Mouse (Mus musculus) heart, postnatal 0 days (tissue): ENCODE measurements around the gene Ntn3. TPM values are rescaled to one million over a fixed set of nuclear protein-coding genes. Genes with fewer than 3 reads are reported as not detected.
A peak's percentile ranks its signal among the peaks of the same experiment; 100 is the strongest.

Experiments used
- ATAC-seq: fragments of 200-750 bp; cut with Nextera tagmentation; 2 replicates; pipeline ENCODE4 v1.8.0; 2017; ENCODE audit warnings: low read depth, moderate number of reproducible peaks, moderate library complexity; ENCODE audit not compliant: insufficient read depth
- DNase-seq: peaks from one replicate; pipeline ENCODE4 v3.0.0-alpha.2; 2016; ENCODE audit warnings: low spot score
- H3K27ac ChIP-seq: fragments of 300-500 bp; sonication (generic); 2 replicates; pipeline ENCODE4 v1.5.1; 2014; ENCODE audit warnings: low read depth, mild to moderate bottlenecking
- H3K27me3 ChIP-seq: fragments of 300-500 bp; sonication (generic); 2 replicates; pipeline ENCODE4 v1.6.1; 2014; ENCODE audit warnings: low read length, mixed read lengths; ENCODE audit not compliant: control insufficient read depth, insufficient read depth
- H3K36me3 ChIP-seq: fragments of 300-500 bp; sonication (generic); replicated peaks from 2 replicates; pipeline ENCODE4 v1.6.1; 2014; ENCODE audit warnings: low read length, mixed read lengths; ENCODE audit not compliant: control insufficient read depth, insufficient read depth
- H3K4me1 ChIP-seq: fragments of 300-500 bp; sonication (generic); 2 replicates; pipeline ENCODE4 v1.6.1; 2014; ENCODE audit warnings: antibody characterized with exemption; ENCODE audit not compliant: control insufficient read depth, insufficient read depth
- H3K4me2 ChIP-seq: fragments of 300-500 bp; sonication (generic); 2 replicates; pipeline ENCODE4 v1.6.1; 2014; ENCODE audit warnings: low read depth, mild to moderate bottlenecking, low read length, moderate library complexity
- H3K4me3 ChIP-seq: fragments of 300-500 bp; sonication (generic); 2 replicates; pipeline ENCODE4 v1.5.1; 2014; ENCODE audit warnings: low read depth, low read length
- H3K9ac ChIP-seq: fragments of 300-500 bp; sonication (generic); replicated peaks from 2 replicates; pipeline ENCODE4 v1.6.1; 2014; ENCODE audit warnings: low read depth, low read length, mixed read lengths
- H3K9me3 ChIP-seq: fragments of 300-500 bp; sonication (generic); replicated peaks from 2 replicates; pipeline ENCODE4 v1.6.1; 2016; ENCODE audit warnings: low read length; ENCODE audit not compliant: control insufficient read depth
- CTCF ChIP-seq: IDR thresholded peaks from 2 replicates; pipeline ENCODE4 v1.5.1; 2016; ENCODE audit warnings: antibody characterized with exemption, control low read depth, low read depth
- EP300 ChIP-seq: IDR thresholded peaks from 2 replicates; pipeline ENCODE4 v1.6.1; 2016; ENCODE audit warnings: antibody characterized with exemption, low read depth
- WGBS: fragments of 180-500 bp; shearing (Covaris S2); extraction: QIAGEN DNeasy Blood & Tissue Kit; methylation state at CpG from one replicate; pipeline ENCODE4 v1.1.7; 2014; 5-methylcytosine and 5-hydroxymethylcytosine counted together
- polyA plus RNA-seq: library from polyadenylated mRNA; unstranded; fragments of >200 nt; fragmentation: Nextera tagmentation; extraction: Ambion mirVana; gene quantifications from 2 replicates; pipeline ENCODE4 v1.2.1, GENCODE M21; 2015
- total RNA-seq: library from RNA; depleted of rRNA; stranded (reverse); fragments of >200 nt; gene quantifications from 2 replicates; pipeline ENCODE4 v1.2.3, GENCODE M21; 2014; ENCODE audit warnings: low replicate concordance

The Ntn3 gene
- total and polyA plus RNA-seq, 2 experiments from 2014 or later, result 0.59 to 7.3 TPM

- DNase-seq, result no peak
- ATAC-seq, result no peak
- no peak for TF ChIP-seq EP300
- TF ChIP-seq CTCF, result no peak
- Histone ChIP-seq H3K27ac (no peak overlapping the region), H3K36me3 (no peaks in the 10 kb centered on the region), H3K4me1 (peaks cover 50% of the 10 kb centered on the region), H3K4me3 (no peak overlapping the region), H3K9ac (no peak overlapping the region), H3K4me2 (no peak overlapping the region), H3K27me3 (peaks cover 3% of the 10 kb centered on the region; the same call in 1 of the 2 replicates), H3K9me3 (no peaks in the 10 kb centered on the region)
- WGBS, result 74% methylated on average over 4 of the region's 4 CpGs
Measured at GRCm38 (mm10) chr17:24201092-24201491, 8.2 kb downstream of the Ntn3 start.

GRCm38 (mm10) chr17:24199741-24200140, 9.6 kb downstream of the Ntn3 start:
- no peaks in the 10 kb centered on the region for H3K27me3 ChIP-seq
- H3K4me2 ChIP-seq, result no peak overlapping the region
- H3K4me3 ChIP-seq, result no peak overlapping the region
- 34% methylated on average over 4 of the region's 4 CpGs for WGBS
- TF ChIP-seq CTCF (no peak), EP300 (no peak)
- peaks cover 41% of the 10 kb centered on the region for H3K4me1 ChIP-seq
- no peak overlapping the region for H3K27ac ChIP-seq
- ATAC-seq, result peak; percentile 54
- no peak overlapping the region for H3K9ac ChIP-seq
- H3K36me3 ChIP-seq, result no peaks in the 10 kb centered on the region
- no peaks in the 10 kb centered on the region for H3K9me3 ChIP-seq
- peak; percentile 45 for DNase-seq

DNA sequence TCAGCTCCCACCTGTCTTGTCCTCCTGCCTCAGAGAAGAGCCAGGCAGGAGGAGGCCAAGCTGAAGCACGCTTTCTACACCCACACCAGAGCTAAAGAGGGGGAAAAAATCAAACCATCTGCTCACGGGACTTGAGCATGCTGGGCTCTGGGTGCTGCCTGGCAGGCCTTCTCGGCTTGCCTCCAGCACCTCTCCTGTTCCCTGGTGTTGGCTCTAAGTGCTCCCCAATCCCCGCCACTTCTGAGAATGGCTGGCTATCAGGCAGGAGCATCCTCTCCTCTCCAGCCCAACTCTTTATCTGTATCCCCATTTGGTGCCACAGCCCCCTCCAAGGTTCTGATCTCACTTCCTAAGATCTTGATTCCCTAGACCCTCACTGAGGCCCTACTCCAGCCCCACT, 10.1 kb downstream of the Ntn3 start:
- Histone ChIP-seq H3K4me3 (no peak overlapping the region), H3K9ac (no peak overlapping the region), H3K4me1 (peaks cover 37% of the 10 kb centered on the region), H3K9me3 (no peaks in the 10 kb centered on the region), H3K27ac (no peak overlapping the region), H3K36me3 (no peaks in the 10 kb centered on the region), H3K4me2 (no peak overlapping the region), H3K27me3 (no peaks in the 10 kb centered on the region)
- 84% methylated on average over 4 of the region's 4 CpGs for WGBS
- DNase-seq (no peak), ATAC-seq (no peak)
- TF ChIP-seq CTCF (no peak), EP300 (no peak)

DNA sequence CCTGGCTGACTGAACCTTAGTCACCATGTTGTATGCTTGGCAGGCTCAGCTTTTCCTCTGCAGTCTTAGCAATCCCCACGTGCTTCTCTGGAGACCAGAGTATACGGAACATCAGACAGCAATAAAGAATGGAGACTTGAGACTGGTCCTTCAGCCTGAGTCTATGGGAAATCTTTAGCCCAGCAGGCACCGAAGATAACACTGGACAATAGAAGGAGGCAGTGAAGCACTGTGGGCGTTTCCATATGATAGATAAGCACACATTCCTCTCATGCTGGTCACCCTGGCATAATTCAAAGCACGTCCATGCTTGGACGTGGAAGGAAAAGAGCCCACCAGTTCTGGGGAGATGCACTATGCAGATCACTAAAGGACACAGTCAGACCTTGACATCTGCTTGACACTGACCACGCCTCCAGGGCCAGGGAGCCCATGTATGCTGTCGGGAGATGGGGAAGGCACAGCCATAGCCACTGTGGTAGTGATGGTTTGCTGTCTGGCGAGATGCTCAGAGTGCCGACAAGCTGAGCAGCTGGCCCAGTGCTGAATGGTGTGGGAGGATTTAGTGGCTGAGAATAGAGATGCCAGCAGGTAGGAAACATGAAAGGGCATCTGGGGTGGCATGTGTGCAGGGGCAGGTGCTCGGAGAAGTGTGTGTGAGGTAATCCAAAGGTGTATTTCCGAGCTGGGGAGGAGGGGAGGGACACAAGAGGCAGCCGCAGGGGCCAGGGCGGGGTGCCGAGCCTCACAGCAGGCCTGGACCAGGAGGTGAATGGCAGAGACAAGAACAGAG, 12.1 kb downstream of the Ntn3 start:
- Histone ChIP-seq H3K4me3 (no peak overlapping the region), H3K4me2 (no peak overlapping the region), H3K9me3 (no peaks in the 10 kb centered on the region), H3K9ac (no peak overlapping the region), H3K27me3 (no peaks in the 10 kb centered on the region), H3K36me3 (no peaks in the 10 kb centered on the region), H3K27ac (no peak overlapping the region), H3K4me1 (peaks cover 21% of the 10 kb centered on the region)
- DNase-seq (no peak), ATAC-seq (0 out of 2 replicates have a peak, but pooled peaks have one; percentile 21)
- TF ChIP-seq CTCF, result no peak
- TF ChIP-seq EP300, result no peak
- WGBS, result 39% methylated on average over 15 of the region's 15 CpGs

DNA sequence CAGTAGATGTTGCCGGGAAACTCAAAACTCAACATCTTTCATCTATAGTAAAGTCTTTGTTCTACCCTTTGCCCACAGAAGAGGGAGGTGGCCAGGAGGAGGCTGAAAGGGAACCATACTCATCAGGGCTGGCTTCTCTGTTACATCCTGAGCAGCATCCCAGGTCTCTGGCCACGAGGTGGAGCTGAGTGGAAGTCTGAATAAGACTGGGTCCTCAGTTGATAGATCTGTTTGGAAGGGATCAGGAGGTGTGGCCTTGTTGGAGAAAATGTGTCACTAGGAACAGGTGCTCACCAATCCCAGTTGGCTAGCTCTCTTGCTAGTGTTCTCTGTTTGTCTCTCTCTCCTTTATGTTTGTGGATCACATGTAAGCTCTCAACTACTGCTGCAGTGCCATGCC, 14.0 kb downstream of the Ntn3 start:
- WGBS, result 64% methylated on average over 2 of the region's 2 CpGs
- Histone ChIP-seq H3K27ac (no peak overlapping the region), H3K4me1 (peaks cover 25% of the 10 kb centered on the region)

More for the DNA sequence above, 14.0 kb downstream of the Ntn3 start:
- Histone ChIP-seq H3K4me3 (no peak overlapping the region), H3K9me3 (no peaks in the 10 kb centered on the region), H3K36me3 (no peaks in the 10 kb centered on the region), H3K9ac (no peak overlapping the region), H3K27me3 (no peaks in the 10 kb centered on the region), H3K4me2 (no peak overlapping the region)
- no peak for TF ChIP-seq EP300
- TF ChIP-seq CTCF, result no peak
- ATAC-seq (no peak), DNase-seq (no peak)
